Mouse (Mus musculus) spleen, embryonic (tissue): ENCODE results near the gene Scaf11.

Experiments
- CTCF ChIA-PET: fragments of 350-600 bp; sonication (Branson Sonifier 250); formaldehyde crosslinking; loops from one replicate; lab custom pipeline; 2022; lab: Charles Lee

The Scaf11 gene

GRCm38 (mm10) chr15:96460730-96461540 is at the start of gene Scaf11:
Scaf11 (minus strand) TSS chr15:96460843.
- CTCF ChIA-PET = no interaction called here

GRCm38 (mm10) chr15:96507097-96507840 is 46.6 kb upstream of the Scaf11 start:
- CTCF ChIA-PET = interaction anchor here (0.5 to 1.0 kb wide), 3 partner anchors 38 to 165 kb away, joined by 6 to 8 read pairs (median 8); no protein-coding TSS in a partner anchor

GRCm38 (mm10) chr15:96497646-96498045 is 37.0 kb upstream of the Scaf11 start:
- CTCF ChIA-PET = interaction anchor here (0.7 kb wide), 1 partner anchor 44 kb away, joined by 4 read pairs; no protein-coding TSS in a partner anchor

GRCm38 (mm10) chr15:96494279-96494678 is 33.6 kb upstream of the Scaf11 start:
- CTCF ChIA-PET = no interaction called here

- CTCF ChIA-PET = interaction anchor here (0.6 kb wide), 1 partner anchor 58 kb away, joined by 7 read pairs; no protein-coding TSS in a partner anchor
These were observed 32.9 kb upstream of the Scaf11 start for GRCm38 (mm10) chr15:96493573-96493972.

GRCm38 (mm10) chr15:96492919-96493318 is 32.3 kb upstream of the Scaf11 start:
- CTCF ChIA-PET = interaction anchor here (0.6 kb wide), 1 partner anchor 58 kb away, joined by 7 read pairs; no protein-coding TSS in a partner anchor

GRCm38 (mm10) chr15:96491861-96492641 is 31.4 kb upstream of the Scaf11 start:
- CTCF ChIA-PET = interaction anchor here (0.6 to 0.7 kb wide), 2 partner anchors 87 to 131 kb away, joined by 4 to 6 read pairs; no protein-coding TSS in a partner anchor

GRCm38 (mm10) chr15:96491421-96491820 is 30.8 kb upstream of the Scaf11 start:
- CTCF ChIA-PET = no interaction called here

GRCm38 (mm10) chr15:96490123-96490522 is 29.5 kb upstream of the Scaf11 start:
- CTCF ChIA-PET = interaction anchor here (1.1 kb wide), 1 partner anchor 11 kb away, joined by 3 read pairs; no protein-coding TSS in a partner anchor

GRCm38 (mm10) chr15:96488941-96489786 is 28.5 kb upstream of the Scaf11 start:
- CTCF ChIA-PET = no interaction called here

- CTCF ChIA-PET = no interaction called here
These were observed 26.5 kb upstream of the Scaf11 start for GRCm38 (mm10) chr15:96487066-96487698.

GRCm38 (mm10) chr15:96480822-96481221 is 20.2 kb upstream of the Scaf11 start:
- CTCF ChIA-PET = interaction anchor here (1.1 kb wide), 1 partner anchor 25 kb away, joined by 3 read pairs; no protein-coding TSS in a partner anchor

- CTCF ChIA-PET = no interaction called here
These were observed 17.4 kb upstream of the Scaf11 start for GRCm38 (mm10) chr15:96478006-96478405.

GRCm38 (mm10) chr15:96476359-96476758 is 15.7 kb upstream of the Scaf11 start:
- CTCF ChIA-PET = interaction anchor here (0.6 kb wide), 1 partner anchor 461 kb away, joined by 6 read pairs; no protein-coding TSS in a partner anchor

GRCm38 (mm10) chr15:96475571-96475972 is 14.9 kb upstream of the Scaf11 start:
- CTCF ChIA-PET = interaction anchor here (0.7 kb wide), 1 partner anchor 158 kb away, joined by 9 read pairs; no protein-coding TSS in a partner anchor

- CTCF ChIA-PET = no interaction called here
These were observed 13.8 kb upstream of the Scaf11 start for GRCm38 (mm10) chr15:96474325-96474955.

- CTCF ChIA-PET = no interaction called here
These were observed 13.3 kb upstream of the Scaf11 start for GRCm38 (mm10) chr15:96473920-96474319.

GRCm38 (mm10) chr15:96468316-96468715 is 7.7 kb upstream of the Scaf11 start:
- CTCF ChIA-PET = no interaction called here

GRCm38 (mm10) chr15:96467844-96468243 is 7.2 kb upstream of the Scaf11 start:
- CTCF ChIA-PET = no interaction called here
